Mouse (Mus musculus): ENCODE data around the gene Eea1.
A peak's percentile ranks its signal among the peaks of the same experiment; 100 is the strongest.
"Not testable (repeated sequence)": the region's sequence is repeated elsewhere in the genome, so short reads cannot be mapped to it uniquely, and the experiment has no call there.

Eea1 gene

GRCm38 (mm10) chr10:95940046-95940900, at the start of gene Eea1:
Eea1 (plus strand) TSS chr10:95940650.
- peak; percentile 96 for DNase-seq (ENCODE audit: low read depth, low spot score)

- DNase-seq (ENCODE audit: low read depth, low spot score) = peak; percentile 86
Observed at GRCm38 (mm10) chr10:95891214-95891960, 49.1 kb upstream of the Eea1 start.

GRCm38 (mm10) chr10:95892132-95892531, 48.3 kb upstream of the Eea1 start:
- DNase-seq (ENCODE audit: low read depth, low spot score) = peak; percentile 93

GRCm38 (mm10) chr10:95893291-95893932, 47.0 kb upstream of the Eea1 start:
- peak; percentile 72 for DNase-seq (ENCODE audit: low read depth, low spot score)

GRCm38 (mm10) chr10:95894036-95894855, 46.2 kb upstream of the Eea1 start:
- DNase-seq (ENCODE audit: low read depth, low spot score) = peak; percentile 46

- peak; percentile 82 for DNase-seq (ENCODE audit: low read depth, low spot score)
Observed at GRCm38 (mm10) chr10:95894856-95895386, 45.5 kb upstream of the Eea1 start.

GRCm38 (mm10) chr10:95898471-95899154, 41.8 kb upstream of the Eea1 start:
- peak; percentile 69 for DNase-seq (ENCODE audit: low read depth, low spot score)

GRCm38 (mm10) chr10:95904668-95905067, 35.8 kb upstream of the Eea1 start:
- DNase-seq (ENCODE audit: low read depth, low spot score) = no peak

- DNase-seq (ENCODE audit: low read depth, low spot score) = no peak
Observed at GRCm38 (mm10) chr10:95909246-95909909, 31.1 kb upstream of the Eea1 start.

GRCm38 (mm10) chr10:95911016-95911415, 29.4 kb upstream of the Eea1 start:
- DNase-seq (ENCODE audit: low read depth, low spot score) = no peak

- DNase-seq (ENCODE audit: low read depth, low spot score) = no peak
Observed at GRCm38 (mm10) chr10:95914434-95915174, 25.8 kb upstream of the Eea1 start.

- DNase-seq (ENCODE audit: low read depth, low spot score) = no peak
Observed at GRCm38 (mm10) chr10:95918716-95919115, 21.7 kb upstream of the Eea1 start.

GRCm38 (mm10) chr10:95923263-95924217, 16.9 kb upstream of the Eea1 start:
- no peak for DNase-seq (ENCODE audit: low read depth, low spot score)

GRCm38 (mm10) chr10:95933631-95934030, 6.8 kb upstream of the Eea1 start:
- not testable (repeated sequence) for DNase-seq (ENCODE audit: low read depth, low spot score)

GRCm38 (mm10) chr10:95940901-95941767, 684 bp downstream of the Eea1 start:
- DNase-seq (ENCODE audit: low read depth, low spot score) = no peak

GRCm38 (mm10) chr10:95941768-95942425, 1.4 kb downstream of the Eea1 start:
- no peak for DNase-seq (ENCODE audit: low read depth, low spot score)

GRCm38 (mm10) chr10:95945086-95945485, 4.6 kb downstream of the Eea1 start:
- DNase-seq (ENCODE audit: low read depth, low spot score) = no peak

All from ZHBTc4 (cell line).